Mouse (Mus musculus) CH12.LX (cell line): ENCODE measurements around the gene Tbrg4.

Experiments
- BHLHE40 ChIP-seq: IDR thresholded peaks from 2 replicates; pipeline ENCODE4 v1.6.1; 2011; ENCODE audit warnings: mild to moderate bottlenecking, low read depth, low read length, improper control_type of control experiment
- CHD2 ChIP-seq: IDR thresholded peaks from 2 replicates; pipeline ENCODE4 v1.6.1; 2011; ENCODE audit warnings: low read length, improper control_type of control experiment
- CTCF ChIP-seq, 2 experiments: IDR thresholded peaks in 1 of 2; conservative IDR thresholded peaks in 1 of 2; 2 replicates each; pipeline ENCODE4 v1.5.1; 2011 to 2012; ENCODE audit warnings: low read depth in 2 of 2, low read length in 2 of 2, improper control_type of control experiment in 1 of 2, inconsistent platforms in 1 of 2, mild to moderate bottlenecking in 1 of 2, moderate library complexity in 1 of 2
- E2F4 ChIP-seq: IDR thresholded peaks from 2 replicates; pipeline ENCODE4 v1.6.1; 2011; ENCODE audit warnings: low read depth, low read length, improper control_type of control experiment; ENCODE audit not compliant: insufficient replicate concordance
- EP300 ChIP-seq: IDR thresholded peaks from 2 replicates; pipeline ENCODE4 v1.6.1; 2011; ENCODE audit warnings: low read length, improper control_type of control experiment
- IRF4 ChIP-seq: IDR thresholded peaks from 2 replicates; pipeline ENCODE4 v1.6.1; 2014; ENCODE audit warnings: low read depth, mild to moderate bottlenecking, inconsistent platforms, low read length, improper control_type of control experiment
- KAT2A ChIP-seq: IDR thresholded peaks from 2 replicates; pipeline ENCODE4 v1.6.1; 2012; ENCODE audit warnings: low read length, improper control_type of control experiment, inconsistent platforms; ENCODE audit not compliant: insufficient replicate concordance
- MAFK ChIP-seq: IDR thresholded peaks from 2 replicates; pipeline ENCODE4 v1.6.1; 2011; ENCODE audit warnings: low read length, improper control_type of control experiment; ENCODE audit not compliant: insufficient replicate concordance
- NELFE ChIP-seq: IDR thresholded peaks from 2 replicates; pipeline ENCODE4 v1.6.1; 2011; ENCODE audit warnings: low read depth, low read length, improper control_type of control experiment
- NRF1 ChIP-seq: IDR thresholded peaks from 2 replicates; pipeline ENCODE4 v1.6.1; 2014; ENCODE audit warnings: low read depth, mild to moderate bottlenecking, inconsistent platforms, low read length, improper control_type of control experiment, moderate library complexity
- POLR2A ChIP-seq: IDR thresholded peaks from 2 replicates; pipeline ENCODE4 v1.6.1; 2011; ENCODE audit warnings: low read depth, mild to moderate bottlenecking, improper control_type of control experiment, low read length
- ZC3H11A ChIP-seq: IDR thresholded peaks from 2 replicates; pipeline ENCODE4 v1.6.1; 2012; ENCODE audit warnings: low read depth, mild to moderate bottlenecking, inconsistent platforms, low read length, improper control_type of control experiment

DNA sequence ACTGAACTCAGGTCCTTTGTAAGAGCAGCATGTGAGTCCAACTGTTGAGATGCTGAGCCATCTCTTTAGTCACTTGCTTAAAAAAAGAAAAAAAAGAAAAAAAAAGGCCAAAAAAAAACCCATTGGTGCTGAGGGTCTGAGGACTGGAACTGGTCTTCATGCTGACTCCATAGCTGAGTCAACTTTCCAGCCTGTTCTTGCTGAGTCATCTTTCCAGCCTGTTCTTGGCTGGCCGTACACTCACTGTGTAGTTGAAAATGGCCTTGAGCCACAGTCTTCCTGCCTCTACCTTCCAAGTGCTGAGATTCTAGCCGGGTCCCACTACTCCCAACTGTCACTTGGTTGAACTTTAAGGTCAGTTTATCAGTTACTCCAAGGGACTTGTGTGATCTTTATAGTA is 40.8 kb upstream of the Tbrg4 start:
- TF ChIP-seq EP300: no peak
- TF ChIP-seq CTCF (conservative IDR thresholded peaks at IDR 0.05 in 1 of 2, IDR thresholded peaks at IDR 0.05 in 1 of 2; ENCODE audit: low read depth in 2 of 2, low read length in 2 of 2): no peak
- TF ChIP-seq CHD2: no peak
- peak; percentile 87 for TF ChIP-seq MAFK
- TF ChIP-seq KAT2A: no peak
- no peak for TF ChIP-seq POLR2A
- no peak for TF ChIP-seq BHLHE40
- no peak for TF ChIP-seq NELFE
- no peak for TF ChIP-seq ZC3H11A
- TF ChIP-seq NRF1: no peak
- no peak for TF ChIP-seq IRF4
- TF ChIP-seq E2F4: no peak
